Mouse (Mus musculus) liver, adult 2 months (tissue): Measurements from ENCODE around the gene Zbtb46. TPM values are rescaled to one million over a fixed set of nuclear protein-coding genes. Genes with fewer than 3 reads are reported as not detected.

Source experiments
- DNase-seq: peaks from one replicate; pipeline ENCODE4 v3.0.0-alpha.2; 2011; ENCODE audit warnings: low read depth, low spot score; ENCODE audit errors: extremely low read depth
- H3K27ac ChIP-seq: fragments of 200-500 bp; replicated peaks from 2 replicates; pipeline ENCODE4 v1.5.1; 2012; ENCODE audit warnings: low read depth, mild to moderate bottlenecking, control low read depth, inconsistent platforms, low read length; ENCODE audit not compliant: insufficient read depth
- H3K27me3 ChIP-seq: fragments of 200-500 bp; 2 replicates; pipeline ENCODE4 v1.6.1; 2012; ENCODE audit warnings: mild to moderate bottlenecking, moderate library complexity, low read length, inconsistent platforms; ENCODE audit not compliant: control insufficient read depth, insufficient read depth
- H3K36me3 ChIP-seq: fragments of 200-500 bp; 2 replicates; pipeline ENCODE4 v1.6.1; 2012; ENCODE audit warnings: low read length, inconsistent platforms; ENCODE audit not compliant: control insufficient read depth, insufficient read depth
- H3K4me1 ChIP-seq: fragments of 200-500 bp; 2 replicates; pipeline ENCODE4 v1.6.1; 2011; ENCODE audit warnings: low read length; ENCODE audit not compliant: control insufficient read depth, insufficient read depth
- H3K4me3 ChIP-seq: fragments of 200-500 bp; 2 replicates; pipeline ENCODE4 v1.5.1; 2011; ENCODE audit warnings: low read depth, mild to moderate bottlenecking, control low read depth, low read length, moderate library complexity; ENCODE audit not compliant: insufficient read depth
- H3K79me2 ChIP-seq: fragments of 200-500 bp; 2 replicates; pipeline ENCODE4 v1.6.1; 2012; ENCODE audit warnings: inconsistent platforms, mild to moderate bottlenecking, low read length, moderate library complexity; ENCODE audit not compliant: control insufficient read depth, insufficient read depth
- H3K9ac ChIP-seq: fragments of 200-500 bp; 2 replicates; pipeline ENCODE4 v1.6.1; 2012; ENCODE audit warnings: low read depth, mild to moderate bottlenecking, control low read depth, inconsistent platforms, low read length
- CTCF ChIP-seq: fragments of 200-500 bp; IDR thresholded peaks from 2 replicates; pipeline ENCODE4 v1.5.1; 2011; ENCODE audit warnings: low read depth, low read length, control low read depth
- POLR2A ChIP-seq: fragments of 200-500 bp; IDR thresholded peaks from 2 replicates; pipeline ENCODE4 v1.6.1; 2011; ENCODE audit warnings: low read length, control low read depth; ENCODE audit not compliant: insufficient read depth; ENCODE audit errors: extremely low read depth
- WGBS: fragments of 180-500 bp; shearing (Covaris S2); methylation state at CpG from one replicate; pipeline ENCODE4 v1.1.7; 2018; 5-methylcytosine and 5-hydroxymethylcytosine counted together
- polyA plus RNA-seq: library from polyadenylated mRNA; depleted of rRNA; stranded (reverse); fragments of >200 nt; gene quantifications from 2 replicates; pipeline ENCODE4 v1.2.3, GENCODE M21; 2012
- total RNA-seq: library from RNA; depleted of rRNA; stranded (reverse); fragments of >200 nt; gene quantifications from 2 replicates; pipeline ENCODE4 v1.2.3, GENCODE M21; 2014

Gene Zbtb46
- total and polyA plus RNA-seq, 2 experiments = 2.8 to 5.3 TPM

- Histone ChIP-seq H3K27ac (no peak overlapping the region), H3K4me1 (no peaks in the 10 kb centered on the region), H3K79me2 (no peaks in the 10 kb centered on the region), H3K36me3 (no peaks in the 10 kb centered on the region), H3K4me3 (no peak overlapping the region), H3K9ac (no peak overlapping the region), H3K27me3 (no peaks in the 10 kb centered on the region)
- no peak for DNase-seq
- WGBS = 65% methylated on average over 2 of the region's 2 CpGs
- TF ChIP-seq CTCF (no peak), POLR2A (no peak)
Measured at GRCm38 (mm10) chr2:181391541-181391940, 67.7 kb downstream of the Zbtb46 start.

DNA sequence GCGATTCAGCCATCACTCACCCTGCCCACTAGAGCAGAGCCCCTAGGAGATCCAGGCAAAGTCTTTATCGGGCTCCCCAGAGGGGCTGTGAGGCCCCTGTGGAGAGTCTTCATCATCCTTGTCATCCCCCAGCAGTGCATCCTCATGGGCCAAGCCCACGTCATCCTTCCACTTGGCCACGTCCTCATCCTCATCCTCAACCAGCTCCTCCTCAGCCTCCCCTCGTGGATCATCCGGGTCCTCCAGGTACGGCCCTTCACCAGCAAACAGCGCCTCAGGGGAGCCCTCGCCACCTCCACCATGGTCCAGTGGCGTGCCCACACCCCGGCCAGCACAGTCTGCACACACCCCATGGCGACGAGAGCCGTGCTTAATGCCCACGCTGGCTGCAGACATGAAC is 68.2 kb downstream of the Zbtb46 start:
- no peak overlapping the region for H3K4me3 ChIP-seq
- no peaks in the 10 kb centered on the region for H3K79me2 ChIP-seq
- H3K27ac ChIP-seq = no peak overlapping the region
- no peaks in the 10 kb centered on the region for H3K4me1 ChIP-seq
- WGBS = 93% methylated on average over 15 of the region's 15 CpGs
- no peak for DNase-seq
- no peak overlapping the region for H3K9ac ChIP-seq
- TF ChIP-seq POLR2A (no peak), CTCF (no peak)
- no peaks in the 10 kb centered on the region for H3K27me3 ChIP-seq
- no peaks in the 10 kb centered on the region for H3K36me3 ChIP-seq

- Histone ChIP-seq H3K27ac (no peak overlapping the region), H3K9ac (no peak overlapping the region), H3K4me1 (no peaks in the 10 kb centered on the region), H3K79me2 (no peaks in the 10 kb centered on the region), H3K27me3 (no peaks in the 10 kb centered on the region), H3K4me3 (no peak overlapping the region), H3K36me3 (no peaks in the 10 kb centered on the region)
- no peak for DNase-seq
- WGBS = 76% methylated on average over 4 of the region's 4 CpGs
- TF ChIP-seq POLR2A (no peak), CTCF (no peak)
Measured at GRCm38 (mm10) chr2:181390136-181390870, 68.9 kb downstream of the Zbtb46 start.

GRCm38 (mm10) chr2:181386663-181387210 is 72.5 kb downstream of the Zbtb46 start:
- Histone ChIP-seq H3K4me3 (no peak overlapping the region), H3K4me1 (no peaks in the 10 kb centered on the region), H3K79me2 (no peaks in the 10 kb centered on the region), H3K9ac (no peak overlapping the region), H3K27ac (no peak overlapping the region), H3K27me3 (no peaks in the 10 kb centered on the region), H3K36me3 (no peaks in the 10 kb centered on the region; the same call in 1 of the 2 replicates)
- WGBS = 84% methylated on average over 4 of the region's 4 CpGs
- no peak for TF ChIP-seq CTCF
- TF ChIP-seq POLR2A = no peak
- DNase-seq = no peak

- Histone ChIP-seq H3K9ac (no peak overlapping the region), H3K27ac (no peak overlapping the region), H3K27me3 (no peaks in the 10 kb centered on the region), H3K4me3 (no peak overlapping the region), H3K36me3 (peaks cover 2% of the 10 kb centered on the region; the same call in 1 of the 2 replicates), H3K4me1 (no peaks in the 10 kb centered on the region), H3K79me2 (no peaks in the 10 kb centered on the region)
- DNase-seq = no peak
- WGBS = 75% methylated on average over 3 of the region's 3 CpGs
- no peak for TF ChIP-seq CTCF
- TF ChIP-seq POLR2A = no peak
Measured at GRCm38 (mm10) chr2:181385885-181386284, 73.3 kb downstream of the Zbtb46 start.

- H3K4me1 ChIP-seq = no peaks in the 10 kb centered on the region
- no peaks in the 10 kb centered on the region for H3K79me2 ChIP-seq
- 89% methylated on average over 4 of the region's 4 CpGs for WGBS
- no peak for TF ChIP-seq POLR2A
- no peak for TF ChIP-seq CTCF
- H3K36me3 ChIP-seq = peaks cover 4% of the 10 kb centered on the region; the same call in 1 of the 2 replicates
- H3K27ac ChIP-seq = no peak overlapping the region
- DNase-seq = no peak
- no peak overlapping the region for H3K9ac ChIP-seq
- H3K4me3 ChIP-seq = no peak overlapping the region
- no peaks in the 10 kb centered on the region for H3K27me3 ChIP-seq
Measured at GRCm38 (mm10) chr2:181384919-181385391, 74.3 kb downstream of the Zbtb46 start.
